Mouse (Mus musculus): ENCODE results near the gene Gm5901. TPM values are rescaled to one million over a fixed set of nuclear protein-coding genes. Genes with fewer than 3 reads are reported as not detected.

Gm5901 gene
- polyA plus RNA-seq, 1 experiment = not detected

- Histone ChIP-seq H3K4me1 (ENCODE audit: control insufficient read depth, insufficient read depth, insufficient read length, low read length) (0 out of 2 replicates have a peak, but pooled peaks cover 2% of the 10 kb centered on the region), H3K27me3 (ENCODE audit: control insufficient read depth, insufficient read depth, low read length) (peaks cover 11% of the 10 kb centered on the region), H3K27ac (ENCODE audit: insufficient read depth, low read depth, low read length) (no peak overlapping the region), H3K36me3 (ENCODE audit: control insufficient read depth, insufficient read depth, low read length) (no peaks in the 10 kb centered on the region), H3K4me3 (ENCODE audit: low read depth, low read length) (no peak overlapping the region)
- TF ChIP-seq POLR2A (IDR thresholded peaks at IDR 0.05; ENCODE audit: low read depth, low read length) = no peak
- TF ChIP-seq CTCF (IDR thresholded peaks at IDR 0.05; ENCODE audit: extremely low read depth, insufficient read length, insufficient replicate concordance, low read depth, low read length) = no peak
- 18% methylated on average over 2 of the region's 2 CpGs for WGBS
Measured at GRCm38 (mm10) chr7:105420903-105421302, 46.1 kb downstream of the Gm5901 start.

- no peak for TF ChIP-seq CTCF (IDR thresholded peaks at IDR 0.05; ENCODE audit: extremely low read depth, insufficient read length, insufficient replicate concordance, low read depth, low read length)
- TF ChIP-seq POLR2A (IDR thresholded peaks at IDR 0.05; ENCODE audit: low read depth, low read length) = no peak
- H3K27ac ChIP-seq (ENCODE audit: insufficient read depth, low read depth, low read length) = no peak overlapping the region
- no peaks in the 10 kb centered on the region for H3K36me3 ChIP-seq (ENCODE audit: control insufficient read depth, insufficient read depth, low read length)
- H3K4me3 ChIP-seq (ENCODE audit: low read depth, low read length) = no peak overlapping the region
- 16% methylated on average over 5 of the region's 5 CpGs for WGBS
- H3K27me3 ChIP-seq (ENCODE audit: control insufficient read depth, insufficient read depth, low read length) = peaks cover 16% of the 10 kb centered on the region
- H3K4me1 ChIP-seq (ENCODE audit: control insufficient read depth, insufficient read depth, insufficient read length, low read length) = 0 out of 2 replicates have a peak, but pooled peaks cover 2% of the 10 kb centered on the region
Measured at GRCm38 (mm10) chr7:105424368-105424767, 49.5 kb downstream of the Gm5901 start.

- Histone ChIP-seq H3K4me1 (ENCODE audit: control insufficient read depth, insufficient read depth, insufficient read length, low read length) (0 out of 2 replicates have a peak, but pooled peaks cover 2% of the 10 kb centered on the region), H3K27ac (ENCODE audit: insufficient read depth, low read depth, low read length) (no peak within 1 kb of the TSS), H3K36me3 (ENCODE audit: control insufficient read depth, insufficient read depth, low read length) (no peaks in the 10 kb centered on the region), H3K4me3 (ENCODE audit: low read depth, low read length) (no peak within 1 kb of the TSS), H3K27me3 (ENCODE audit: control insufficient read depth, insufficient read depth, low read length) (peaks cover 16% of the 10 kb centered on the region)
- WGBS = 4% methylated on average over 31 of the region's 31 CpGs
- TF ChIP-seq CTCF (IDR thresholded peaks at IDR 0.05; ENCODE audit: extremely low read depth, insufficient read length, insufficient replicate concordance, low read depth, low read length) (no peak), POLR2A (IDR thresholded peaks at IDR 0.05; ENCODE audit: low read depth, low read length) (no peak)
Measured at GRCm38 (mm10) chr7:105425424-105426043, 50.7 kb downstream of the Gm5901 start, which contains the start of gene Cckbr. Gene Cckbr, plus strand, starts transcription at chr7:105425731.

- no peaks in the 10 kb centered on the region for H3K36me3 ChIP-seq (ENCODE audit: control insufficient read depth, insufficient read depth, low read length)
- no peak overlapping the region for H3K4me3 ChIP-seq (ENCODE audit: low read depth, low read length)
- H3K27me3 ChIP-seq (ENCODE audit: control insufficient read depth, insufficient read depth, low read length) = peaks cover 16% of the 10 kb centered on the region
- H3K4me1 ChIP-seq (ENCODE audit: control insufficient read depth, insufficient read depth, insufficient read length, low read length) = 0 out of 2 replicates have a peak, but pooled peaks cover 2% of the 10 kb centered on the region
- TF ChIP-seq CTCF (IDR thresholded peaks at IDR 0.05; ENCODE audit: extremely low read depth, insufficient read length, insufficient replicate concordance, low read depth, low read length) (no peak), POLR2A (IDR thresholded peaks at IDR 0.05; ENCODE audit: low read depth, low read length) (no peak)
- H3K27ac ChIP-seq (ENCODE audit: insufficient read depth, low read depth, low read length) = no peak overlapping the region
- WGBS = 3% methylated on average over 11 of the region's 11 CpGs
Measured at GRCm38 (mm10) chr7:105426051-105426450, 51.2 kb downstream of the Gm5901 start.

Other genes starting within 250 kb of the Gm5901 start
- not detected in 2 replicates for gene Olfr683, start 228.0 kb upstream of the Gm5901 start, polyA plus RNA-seq (2012; rRNA removed)
- not detected in 2 replicates for gene Olfr684, start 211.4 kb upstream of the Gm5901 start, polyA plus RNA-seq (2012; rRNA removed)
- gene Olfr685, start 189.0 kb upstream of the Gm5901 start, polyA plus RNA-seq (2012; rRNA removed) = not detected in 2 replicates
- gene Olfr686, start 167.6 kb upstream of the Gm5901 start, polyA plus RNA-seq (2012; rRNA removed) = not detected in 2 replicates
- not detected in 2 replicates for gene Olfr688, start 86.9 kb upstream of the Gm5901 start, polyA plus RNA-seq (2012; rRNA removed)
- gene Olfr689, start 63.9 kb upstream of the Gm5901 start, polyA plus RNA-seq (2012; rRNA removed) = not detected in 2 replicates
- not detected in 2 replicates for gene Olfr690, start 40.9 kb upstream of the Gm5901 start, polyA plus RNA-seq (2012; rRNA removed)
- not detected in 2 replicates for gene Olfr691, start 32.8 kb upstream of the Gm5901 start, polyA plus RNA-seq (2012; rRNA removed)
- not detected in 2 replicates for gene Olfr692, start 6.8 kb upstream of the Gm5901 start, polyA plus RNA-seq (2012; rRNA removed)
- 48.0 and 102 TPM in 2 replicates for gene Fam160a2, start 25.0 kb downstream of the Gm5901 start, polyA plus RNA-seq (2012; rRNA removed)
- gene Cnga4, start 29.5 kb downstream of the Gm5901 start, polyA plus RNA-seq (2012; rRNA removed) = 0.10 TPM in 1 of 2 replicates, not detected in the other
- 0.04 and 0.34 TPM in 2 replicates for gene Cckbr, start 50.7 kb downstream of the Gm5901 start, polyA plus RNA-seq (2012; rRNA removed)
- gene Cavin3, start 107.3 kb downstream of the Gm5901 start, polyA plus RNA-seq (2012; rRNA removed) = 37.1 and 41.6 TPM in 2 replicates
- 10.2 and 11.7 TPM in 2 replicates for gene Smpd1, start 179.3 kb downstream of the Gm5901 start, polyA plus RNA-seq (2012; rRNA removed)
- gene Apbb1, start 206.6 kb downstream of the Gm5901 start, polyA plus RNA-seq (2012; rRNA removed) = 15.5 and 16.8 TPM in 2 replicates
- 0.22 TPM in 1 of 2 replicates, not detected in the other for gene Hpx, start 225.1 kb downstream of the Gm5901 start, polyA plus RNA-seq (2012; rRNA removed)